In the genomic region with DNA sequence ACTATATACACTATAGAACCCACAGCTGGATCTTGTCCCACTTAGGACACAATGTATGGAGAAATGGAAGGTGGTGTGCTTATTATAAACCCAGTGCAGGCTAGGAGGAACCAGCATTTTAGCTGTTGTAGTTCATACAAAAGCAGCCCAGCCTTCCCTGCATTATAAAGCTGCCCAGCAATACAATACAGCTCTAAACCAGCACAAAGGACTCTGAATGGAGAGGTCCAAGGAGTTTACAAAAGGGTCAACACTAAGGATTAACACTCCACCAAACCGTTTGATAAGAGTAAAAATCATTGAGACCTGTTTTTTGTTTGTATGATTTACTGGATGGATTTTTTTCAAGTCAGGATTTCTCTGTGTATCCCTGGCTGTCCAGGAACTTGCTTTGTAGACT, we compare ENCODE assay signal across 24 mouse cellular contexts. TPM values are rescaled to one million over a fixed set of nuclear protein-coding genes. Genes with fewer than 3 reads are reported as not detected.
DNase-seq lines count a peak whose midpoint lies in the region; ATAC-seq and TF ChIP-seq lines count a peak whose summit lies in the region.
"Had no signal": no experiment of that assay in that cellular context is flagged by ENCODE, and none has a peak within 500 bp of the region (broad histone marks: within the 10 kb centered on the region; RNA-seq: fewer than 3 reads in every experiment).

No protein-coding gene starts in this region.

- DNase-seq in forebrain, postnatal 0 days = no peak
- DNase-seq in midbrain, embryonic 10.5 days (ENCODE audit: low spot score) = no peak
- DNase-seq in ZHBTc4 (ENCODE audit: low read depth, low spot score) = peak; percentile 34
- no peak for DNase-seq in hindbrain, embryonic 14.5 days (ENCODE audit: low spot score)
- DNase-seq in adrenal gland, adult 2 months = no peak
- DNase-seq: adrenal gland, adult 8-10 months; cerebellum, adult 2 months; cerebellum, postnatal 25 days; gastrocnemius, postnatal 25 days; heart, adult 18-20 months; heart, postnatal 14 days; kidney, postnatal 36 days; liver, postnatal 0 days; lung, postnatal 10 days; thymus, adult 18-20 months; thymus, postnatal 36 days had no signal

- no peak overlapping the region for H3K4me3 ChIP-seq in forebrain, embryonic 12.5 days (replicated peaks)
- H3K4me3 ChIP-seq in forebrain, postnatal 0 days (ENCODE audit: low read depth, low read length) = no peak overlapping the region
- no peak overlapping the region for H3K4me3 ChIP-seq in midbrain, embryonic 10.5 days
- H3K4me3 ChIP-seq in midbrain, embryonic 16.5 days (ENCODE audit: low read depth, low read length) = no peak overlapping the region
- H3K4me3 ChIP-seq in hindbrain, embryonic 14.5 days (replicated peaks; ENCODE audit: low read length) = no peak overlapping the region
- H3K4me3 ChIP-seq: embryonic facial prominence, embryonic 10.5 days; heart, embryonic 13.5 days; limb, embryonic 12.5 days had no signal

- H3K4me2 ChIP-seq in forebrain, embryonic 12.5 days = no peak overlapping the region
- no peak overlapping the region for H3K4me2 ChIP-seq in forebrain, postnatal 0 days (ENCODE audit: low read depth)
- H3K4me2 ChIP-seq in midbrain, embryonic 16.5 days (ENCODE audit: low read length) = no peak overlapping the region
- H3K4me2 ChIP-seq in hindbrain, embryonic 14.5 days (replicated peaks) = no peak overlapping the region
- H3K4me2 ChIP-seq: heart, embryonic 13.5 days; limb, embryonic 12.5 days; liver, embryonic 11.5 days had no signal

- no peak for ATAC-seq in forebrain, embryonic 12.5 days (ENCODE audit: low FRiP score)
- ATAC-seq in forebrain, postnatal 0 days = no peak
- no peak for ATAC-seq in midbrain, embryonic 16.5 days
- ATAC-seq in hindbrain, embryonic 14.5 days (ENCODE audit: low FRiP score) = no peak
- ATAC-seq in monocyte, adult 5-6 weeks (replicated peaks; ENCODE audit: insufficient number of reproducible peaks, low FRiP score, low TSS enrichment, poor library complexity, severe bottlenecking) = no peak
- ATAC-seq: intestine, postnatal 0 days; liver, postnatal 0 days had no signal

- TF ChIP-seq CTCF in forebrain, postnatal 0 days (IDR thresholded peaks at IDR 0.05; ENCODE audit: low read depth) = no peak

- no peak overlapping the region for H3K9ac ChIP-seq in forebrain, embryonic 12.5 days
- H3K9ac ChIP-seq in forebrain, postnatal 0 days = no peak overlapping the region
- no peak overlapping the region for H3K9ac ChIP-seq in midbrain, embryonic 16.5 days (ENCODE audit: low read depth, low read length)
- H3K9ac ChIP-seq in hindbrain, embryonic 14.5 days = no peak overlapping the region
- H3K9ac ChIP-seq: heart, embryonic 13.5 days; limb, embryonic 12.5 days; liver, postnatal 0 days had no signal

- H3K27me3 ChIP-seq in forebrain, embryonic 12.5 days = no peaks in the 10 kb centered on the region
- H3K27me3 ChIP-seq in forebrain, postnatal 0 days (ENCODE audit: insufficient read depth, low read length) = no peaks in the 10 kb centered on the region
- no peaks in the 10 kb centered on the region for H3K27me3 ChIP-seq in midbrain, embryonic 10.5 days (ENCODE audit: low read depth, poor library complexity, severe bottlenecking)
- no peaks in the 10 kb centered on the region for H3K27me3 ChIP-seq in midbrain, embryonic 16.5 days (ENCODE audit: control insufficient read depth, insufficient read depth, low read depth, low read length)
- no peaks in the 10 kb centered on the region for H3K27me3 ChIP-seq in hindbrain, embryonic 14.5 days (ENCODE audit: control insufficient read depth, insufficient read depth, low read length)
- H3K27me3 ChIP-seq: heart, embryonic 13.5 days; limb, embryonic 12.5 days had no signal

- H3K36me3 ChIP-seq in forebrain, embryonic 12.5 days (replicated peaks) = peaks cover 10% of the 10 kb centered on the region; the same call in 1 of the 2 replicates
- no peaks in the 10 kb centered on the region for H3K36me3 ChIP-seq in forebrain, postnatal 0 days (ENCODE audit: insufficient read depth)
- H3K36me3 ChIP-seq in midbrain, embryonic 10.5 days = peaks cover 60% of the 10 kb centered on the region
- H3K36me3 ChIP-seq in midbrain, embryonic 16.5 days (ENCODE audit: control insufficient read depth, insufficient read depth, low read length) = 0 out of 2 replicates have a peak, but pooled peaks cover 5% of the 10 kb centered on the region
- peaks cover 21% of the 10 kb centered on the region; the same call in 1 of the 2 replicates for H3K36me3 ChIP-seq in hindbrain, embryonic 14.5 days (replicated peaks; ENCODE audit: control insufficient read depth, insufficient read depth)

- H3K27ac ChIP-seq in forebrain, embryonic 12.5 days = 0 out of 2 replicates have a peak overlapping the region, but pooled peaks have one; percentile 50
- no peak overlapping the region for H3K27ac ChIP-seq in forebrain, postnatal 0 days (ENCODE audit: low read depth, low read length)
- H3K27ac ChIP-seq in midbrain, embryonic 10.5 days (replicated peaks) = peak overlapping the region; percentile 61
- no peak overlapping the region for H3K27ac ChIP-seq in midbrain, embryonic 16.5 days (ENCODE audit: low read length)
- 0 out of 2 replicates have a peak overlapping the region, but pooled peaks have one; percentile 10 for H3K27ac ChIP-seq in hindbrain, embryonic 14.5 days
- H3K27ac ChIP-seq: embryonic facial prominence, embryonic 10.5 days; heart, embryonic 13.5 days; limb, embryonic 12.5 days had no signal

- 13% methylated on average over 1 of the region's 1 CpGs for WGBS in forebrain, embryonic 12.5 days
- WGBS in forebrain, postnatal 0 days = 4% methylated on average over 1 of the region's 1 CpGs
- WGBS in midbrain, embryonic 10.5 days = 25% methylated on average over 1 of the region's 1 CpGs
- WGBS in midbrain, embryonic 16.5 days = 10% methylated on average over 1 of the region's 1 CpGs
- WGBS in hindbrain, embryonic 14.5 days = 5% methylated on average over 1 of the region's 1 CpGs

- H3K4me1 ChIP-seq in forebrain, embryonic 12.5 days = peaks cover 25% of the 10 kb centered on the region
- H3K4me1 ChIP-seq in forebrain, postnatal 0 days (ENCODE audit: insufficient read depth) = no peaks in the 10 kb centered on the region
- H3K4me1 ChIP-seq in midbrain, embryonic 10.5 days = peaks cover 41% of the 10 kb centered on the region
- H3K4me1 ChIP-seq in midbrain, embryonic 16.5 days (ENCODE audit: control insufficient read depth, insufficient read depth, low read length) = peaks cover 5% of the 10 kb centered on the region; the same call in 1 of the 2 replicates
- H3K4me1 ChIP-seq in hindbrain, embryonic 14.5 days (replicated peaks; ENCODE audit: control insufficient read depth, insufficient read depth, low read length) = peaks cover 7% of the 10 kb centered on the region
- H3K4me1 ChIP-seq: heart, embryonic 13.5 days; limb, embryonic 12.5 days had no signal

- H3K9me3 ChIP-seq in forebrain, embryonic 12.5 days = no peaks in the 10 kb centered on the region
- H3K9me3 ChIP-seq in forebrain, postnatal 0 days (ENCODE audit: low read length) = no peaks in the 10 kb centered on the region
- no peaks in the 10 kb centered on the region for H3K9me3 ChIP-seq in midbrain, embryonic 10.5 days (replicated peaks)
- no peaks in the 10 kb centered on the region for H3K9me3 ChIP-seq in midbrain, embryonic 16.5 days (replicated peaks; ENCODE audit: control insufficient read depth, low read length, poor library complexity, severe bottlenecking)
- no peaks in the 10 kb centered on the region for H3K9me3 ChIP-seq in hindbrain, embryonic 14.5 days (ENCODE audit: control insufficient read depth, low read length)
- H3K9me3 ChIP-seq: embryonic facial prominence, embryonic 10.5 days; heart, embryonic 13.5 days; limb, embryonic 12.5 days had no signal

RNA-seq across cellular contexts. Expression of gene Dars, which starts 10.3 kb away (rescaled TPM):
- 164 and 165 TPM in 2 replicates for polyA plus RNA-seq in forebrain, embryonic 12.5 days (2016; fragmentation: Nextera tagmentation; extraction: Ambion mirVana)
- 90.4 and 101 TPM in 2 replicates for total RNA-seq in forebrain, postnatal 0 days (2014; rRNA removed)
- 128 and 130 TPM in 2 replicates for polyA plus RNA-seq in forebrain, postnatal 0 days (2015; fragmentation: Nextera tagmentation; extraction: Ambion mirVana)
- 190 and 216 TPM in 2 replicates for polyA plus RNA-seq in midbrain, embryonic 10.5 days (2016; fragmentation: Nextera tagmentation; extraction: Ambion mirVana)
- polyA plus RNA-seq in midbrain, embryonic 16.5 days (2015; fragmentation: Nextera tagmentation; extraction: Ambion mirVana) = 123 and 124 TPM in 2 replicates
- polyA plus RNA-seq in hindbrain, embryonic 14.5 days (2014; fragmentation: Nextera tagmentation; extraction: Ambion mirVana) = 97.3 and 98.7 TPM in 2 replicates
- 92.1 to 108 TPM (median 101 TPM) in 3 replicates for total RNA-seq in monocyte, adult 5-6 weeks (2017)
- total RNA-seq in adrenal gland, adult 2 months (2021) = 10 to 100 TPM; 81.7 to 98.0 TPM
- polyA plus RNA-seq in adrenal gland, adult 2 months (2012; rRNA removed) = 10.4 and 12.8 TPM in 2 replicates

RNA-seq across cellular contexts. Expression of gene Mcm6, which starts 47.4 kb away (rescaled TPM):
- polyA plus RNA-seq in forebrain, embryonic 12.5 days (2016; fragmentation: Nextera tagmentation; extraction: Ambion mirVana) = 256 and 263 TPM in 2 replicates
- total RNA-seq in forebrain, postnatal 0 days (2014; rRNA removed) = 33.7 and 52.4 TPM in 2 replicates
- polyA plus RNA-seq in forebrain, postnatal 0 days (2015; fragmentation: Nextera tagmentation; extraction: Ambion mirVana) = 35.2 and 40.5 TPM in 2 replicates
- polyA plus RNA-seq in midbrain, embryonic 10.5 days (2016; fragmentation: Nextera tagmentation; extraction: Ambion mirVana) = 330 and 373 TPM in 2 replicates
- 44.9 and 50.4 TPM in 2 replicates for polyA plus RNA-seq in midbrain, embryonic 16.5 days (2015; fragmentation: Nextera tagmentation; extraction: Ambion mirVana)
- 64.6 and 82.8 TPM in 2 replicates for polyA plus RNA-seq in hindbrain, embryonic 14.5 days (2014; fragmentation: Nextera tagmentation; extraction: Ambion mirVana)
- total RNA-seq in monocyte, adult 5-6 weeks (2017) = 50.1 to 76.0 TPM (median 57.7 TPM) in 3 replicates
- total RNA-seq in adrenal gland, adult 2 months (2021) = 10 to 100 TPM; 15.7 to 17.6 TPM
- polyA plus RNA-seq in adrenal gland, adult 2 months (2012; rRNA removed) = 4.0 and 4.3 TPM in 2 replicates

Comparison
In these comparisons a context has a peak if more than half of its experiments do, and no peak if none do; other contexts are left out.
1. H3K27ac ChIP-seq: peak in forebrain, embryonic 12.5 days (single experiment), midbrain, embryonic 10.5 days (single experiment) and hindbrain, embryonic 14.5 days (single experiment); none in forebrain, postnatal 0 days (single experiment) and midbrain, embryonic 16.5 days (single experiment).